Mouse (Mus musculus) kidney, postnatal 14 days (tissue): ENCODE measurements around the gene Gli2.

Experiments
- DNase-seq: peaks from one replicate; pipeline ENCODE4 v3.0.0; 2022; ENCODE audit warnings: mixed read lengths

Gli2 gene

DNA sequence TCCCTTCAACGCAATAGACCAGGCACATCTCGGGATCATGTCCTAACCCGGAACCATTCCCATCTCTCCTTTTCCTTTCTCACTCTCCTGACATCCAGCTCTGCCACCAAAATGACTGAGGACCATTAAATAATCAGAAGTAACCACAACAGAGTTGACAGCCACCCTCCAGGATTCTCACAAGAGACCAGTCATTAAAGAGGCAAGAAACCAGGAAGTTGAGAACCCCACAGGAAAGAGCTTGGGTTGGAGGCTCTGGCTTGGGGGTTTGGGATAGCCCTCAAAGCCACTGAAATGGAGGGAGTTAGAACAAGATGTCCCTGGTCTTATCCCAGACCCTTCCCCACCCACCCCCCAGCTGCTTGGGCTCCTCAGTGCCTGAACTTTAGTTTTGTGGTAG, 265.9 kb downstream of the Gli2 start:
- no peak for DNase-seq
